Mouse (Mus musculus) intestine, embryonic 14.5 days (tissue): ENCODE results near the gene Adcy7. TPM values are rescaled to one million over a fixed set of nuclear protein-coding genes. Genes with fewer than 3 reads are reported as not detected.

ENCODE experiments used
- ATAC-seq: fragments of 200-750 bp; cut with Nextera tagmentation; replicated peaks from 2 replicates; pipeline ENCODE4 v1.8.0; 2017; ENCODE audit warnings: low read depth, moderate number of reproducible peaks, moderate TSS enrichment, moderate library complexity; ENCODE audit not compliant: low FRiP score, low TSS enrichment
- DNase-seq: peaks from one replicate; pipeline ENCODE4 v3.0.0-alpha.2; 2018; ENCODE audit warnings: low spot score
- H3K27ac ChIP-seq: fragments of 300-500 bp; sonication (generic); 2 replicates; pipeline ENCODE4 v1.5.1; 2014; ENCODE audit warnings: low read depth, mild to moderate bottlenecking, control low read depth
- H3K27me3 ChIP-seq: fragments of 300-500 bp; sonication (generic); replicated peaks from 2 replicates; pipeline ENCODE4 v1.6.1; 2014; ENCODE audit warnings: low read length, control low read depth; ENCODE audit not compliant: control insufficient read depth, insufficient read depth
- H3K36me3 ChIP-seq: fragments of 300-500 bp; sonication (generic); 2 replicates; pipeline ENCODE4 v1.6.1; 2014; ENCODE audit warnings: low read length, control low read depth; ENCODE audit not compliant: control insufficient read depth, insufficient read depth
- H3K4me1 ChIP-seq: fragments of 300-500 bp; sonication (generic); replicated peaks from 2 replicates; pipeline ENCODE4 v1.6.1; 2014; ENCODE audit warnings: low read length, control low read depth, mixed read lengths; ENCODE audit not compliant: control insufficient read depth, insufficient read depth
- H3K4me2 ChIP-seq: fragments of 300-500 bp; sonication (generic); 2 replicates; pipeline ENCODE4 v1.6.1; 2014; ENCODE audit warnings: low read length
- H3K4me3 ChIP-seq: fragments of 300-500 bp; sonication (generic); 2 replicates; pipeline ENCODE4 v1.5.1; 2014; ENCODE audit warnings: low read depth, low read length, control low read depth, mixed read lengths
- H3K9ac ChIP-seq: fragments of 300-500 bp; sonication (generic); 2 replicates; pipeline ENCODE4 v1.6.1; 2014; ENCODE audit warnings: mild to moderate bottlenecking, low read length
- H3K9me3 ChIP-seq: fragments of 300-500 bp; sonication (generic); 2 replicates; pipeline ENCODE4 v1.6.1; 2016; ENCODE audit warnings: low read length, control low read depth; ENCODE audit not compliant: control insufficient read depth
- WGBS: fragments of 180-500 bp; shearing (Covaris S2); extraction: QIAGEN DNeasy Blood & Tissue Kit; methylation state at CpG from one replicate; pipeline ENCODE4 v1.1.7; 2014; 5-methylcytosine and 5-hydroxymethylcytosine counted together
- polyA plus RNA-seq: library from polyadenylated mRNA; unstranded; fragments of >200 nt; fragmentation: Nextera tagmentation; extraction: Ambion mirVana; gene quantifications from 2 replicates; pipeline ENCODE4 v1.2.1, GENCODE M21; 2014

Gene Adcy7
- polyA plus RNA-seq, 1 experiment from 2014 or later, result 2.3 TPM

DNA sequence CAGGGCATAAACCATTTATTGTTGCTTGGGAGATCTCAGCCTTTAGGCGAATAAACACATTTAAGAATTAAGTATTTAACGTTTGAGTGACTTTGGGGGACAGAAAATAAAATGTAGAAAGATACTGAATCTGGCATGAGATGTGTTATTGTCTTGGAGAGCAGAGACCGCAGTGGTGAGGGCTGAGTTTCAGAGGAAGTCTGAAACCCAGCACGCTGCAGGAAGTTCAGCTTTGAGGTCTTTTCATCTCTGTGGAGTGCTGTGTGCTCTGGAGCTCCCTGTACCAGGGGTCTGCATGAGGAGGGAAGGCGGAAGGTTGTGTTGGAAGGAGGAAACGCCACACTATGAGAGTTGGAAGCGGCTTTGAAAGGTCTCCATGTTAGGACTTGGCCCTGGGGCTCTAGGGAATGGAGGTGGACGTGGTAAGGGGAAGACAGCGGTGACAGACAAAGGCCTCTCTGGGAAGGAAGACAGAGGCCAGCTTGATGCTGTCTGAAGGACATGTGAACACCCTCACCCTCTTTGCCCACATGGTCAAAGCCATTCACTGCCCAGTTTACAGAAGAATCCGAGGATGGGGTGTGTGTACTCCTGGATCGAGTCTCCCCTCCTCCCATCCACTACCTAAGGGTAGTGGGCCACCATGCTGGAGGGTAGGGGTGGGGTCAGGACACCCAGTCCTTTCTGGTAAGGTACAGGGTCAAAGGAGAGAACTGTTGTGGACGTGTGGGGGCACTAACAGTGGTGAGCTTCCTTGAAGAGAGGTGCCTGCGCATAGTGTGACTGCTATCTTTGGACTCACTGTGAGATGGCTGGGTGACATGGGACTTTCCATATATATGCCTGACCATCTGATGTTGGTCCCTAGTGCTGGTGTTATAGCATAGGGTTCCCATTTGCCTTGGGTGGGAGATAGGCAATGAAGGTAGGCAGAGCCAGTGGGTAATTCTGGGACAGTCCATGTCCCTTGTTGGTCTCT lies 18.4 kb downstream of the Adcy7 start:
- no peak overlapping the region for H3K27ac ChIP-seq
- no peaks in the 10 kb centered on the region for H3K9me3 ChIP-seq
- no peak overlapping the region for H3K4me2 ChIP-seq
- no peak overlapping the region for H3K4me3 ChIP-seq
- H3K27me3 ChIP-seq, result no peaks in the 10 kb centered on the region
- DNase-seq (no peak), ATAC-seq (no peak)
- no peaks in the 10 kb centered on the region for H3K36me3 ChIP-seq
- no peak overlapping the region for H3K9ac ChIP-seq
- 82% methylated on average over 13 of the region's 13 CpGs for WGBS
- H3K4me1 ChIP-seq, result peaks cover 2% of the 10 kb centered on the region; the same call in 1 of the 2 replicates

DNA sequence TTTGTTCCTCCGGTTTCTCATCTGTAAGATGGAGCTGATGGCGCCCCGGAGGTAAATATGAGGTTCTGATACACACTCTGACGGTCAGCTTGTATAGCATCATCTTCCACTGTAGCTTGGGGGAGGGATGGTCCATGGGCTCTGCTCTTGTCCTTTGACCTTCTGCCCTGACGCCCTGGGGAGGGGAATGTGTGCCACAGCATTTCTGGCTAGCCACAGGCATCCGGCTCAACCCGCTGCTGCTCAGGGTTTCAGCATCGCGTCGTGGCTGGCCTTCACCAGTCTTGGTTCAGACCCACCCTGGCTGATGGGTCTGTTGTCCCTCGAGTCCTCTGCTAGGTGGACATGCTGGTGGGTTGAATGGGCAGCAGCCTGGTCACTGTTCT lies 19.1 kb downstream of the Adcy7 start:
- no peak overlapping the region for H3K4me2 ChIP-seq
- H3K9me3 ChIP-seq, result no peaks in the 10 kb centered on the region
- no peaks in the 10 kb centered on the region for H3K36me3 ChIP-seq
- H3K27ac ChIP-seq, result no peak overlapping the region
- H3K4me3 ChIP-seq, result no peak overlapping the region
- ATAC-seq (no peak), DNase-seq (no peak)
- H3K4me1 ChIP-seq, result peaks cover 2% of the 10 kb centered on the region; the same call in 1 of the 2 replicates
- WGBS, result 92% methylated on average over 11 of the region's 11 CpGs
- H3K27me3 ChIP-seq, result no peaks in the 10 kb centered on the region
- H3K9ac ChIP-seq, result no peak overlapping the region

DNA sequence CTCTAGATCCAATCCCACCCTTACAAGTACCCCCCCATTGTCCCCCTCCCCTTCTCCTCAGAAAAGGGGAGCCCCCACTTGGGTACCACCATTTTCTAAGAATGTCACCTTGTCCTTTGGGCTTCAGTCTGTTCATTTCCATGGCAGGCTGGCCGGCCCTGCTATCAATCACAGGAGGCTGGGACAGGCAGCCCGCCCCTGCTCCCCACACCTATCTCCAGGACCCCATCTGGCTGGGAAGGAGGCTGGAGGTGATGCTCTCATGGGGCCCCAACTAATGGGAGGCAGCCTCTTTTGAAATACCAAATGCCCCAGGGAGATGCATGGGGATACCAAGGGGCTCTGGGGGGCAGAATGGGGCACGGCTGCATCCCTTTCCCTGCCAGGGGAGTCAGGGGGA lies 20.7 kb downstream of the Adcy7 start:
- no peak for ATAC-seq
- no peak for DNase-seq
- Histone ChIP-seq H3K4me1 (peaks cover 2% of the 10 kb centered on the region; the same call in 1 of the 2 replicates), H3K36me3 (no peaks in the 10 kb centered on the region), H3K9me3 (no peaks in the 10 kb centered on the region), H3K27me3 (no peaks in the 10 kb centered on the region), H3K4me3 (no peak overlapping the region), H3K4me2 (no peak overlapping the region), H3K9ac (no peak overlapping the region), H3K27ac (no peak overlapping the region)
- 84% methylated on average over 3 of the region's 3 CpGs for WGBS

DNA sequence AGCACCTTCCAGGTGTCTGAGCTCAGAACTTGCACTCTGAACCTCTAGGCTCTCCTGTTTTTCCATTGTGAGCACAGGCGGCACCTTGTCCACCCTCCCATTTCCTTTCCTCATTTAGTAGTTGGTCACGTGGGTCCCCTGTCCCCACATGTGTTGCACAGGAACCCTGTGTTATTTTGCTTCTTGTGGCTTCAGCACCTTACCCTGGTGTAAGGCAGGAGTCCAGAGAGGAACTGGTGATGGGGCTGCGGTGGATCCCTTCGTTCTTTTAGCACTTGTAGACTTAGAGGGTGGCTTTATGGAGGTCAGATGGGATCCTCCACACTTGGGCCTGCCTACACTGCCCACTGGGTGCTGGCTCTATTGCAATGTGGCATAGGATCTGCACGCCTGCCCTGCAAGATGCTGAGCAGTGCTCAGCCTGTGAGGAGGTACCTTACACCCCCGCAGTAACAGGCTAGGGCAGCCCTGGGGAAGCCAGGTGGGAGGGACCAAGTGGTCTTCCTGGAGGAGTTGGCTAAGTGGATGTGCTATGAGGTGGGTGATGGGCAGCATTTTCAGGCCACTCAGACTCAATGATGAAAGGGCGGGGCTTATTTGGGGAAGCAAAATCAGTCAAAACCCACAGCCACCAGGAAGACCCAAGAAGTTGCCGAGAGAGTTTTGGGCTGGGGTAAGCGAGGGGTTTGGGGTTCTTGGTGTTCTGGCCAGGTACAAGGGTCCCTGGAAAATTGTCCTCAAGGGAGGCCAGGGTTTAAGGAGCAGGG lies 21.6 kb downstream of the Adcy7 start:
- no peak overlapping the region for H3K4me2 ChIP-seq

DNA sequence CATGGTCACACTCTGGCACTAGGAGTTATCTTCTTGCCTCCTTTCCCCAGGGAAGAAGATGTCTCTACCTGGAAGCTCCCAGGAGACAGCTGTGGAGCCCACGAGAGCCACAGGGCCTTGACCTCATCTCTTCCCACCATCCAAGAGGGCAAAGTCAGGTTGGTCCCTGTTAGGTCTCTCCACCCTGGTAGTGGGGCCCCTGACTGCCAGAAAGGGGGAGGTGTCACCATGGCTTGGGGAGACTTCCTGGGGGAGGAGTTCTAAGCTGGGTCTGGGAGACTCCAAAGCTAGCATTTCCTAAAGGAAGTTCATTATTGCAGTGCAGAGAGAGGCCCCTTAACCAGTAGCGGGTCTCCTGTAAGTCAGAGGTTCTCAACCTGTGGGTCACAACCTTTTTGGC lies 22.8 kb downstream of the Adcy7 start:
- no peaks in the 10 kb centered on the region for H3K27me3 ChIP-seq
- H3K36me3 ChIP-seq, result no peaks in the 10 kb centered on the region
- no peak overlapping the region for H3K9ac ChIP-seq
- no peak overlapping the region for H3K4me2 ChIP-seq
- no peak for DNase-seq
- H3K4me1 ChIP-seq, result no peaks in the 10 kb centered on the region
- WGBS, result 71% methylated on average over 2 of the region's 2 CpGs
- no peaks in the 10 kb centered on the region for H3K9me3 ChIP-seq
- no peak overlapping the region for H3K27ac ChIP-seq
- no peak overlapping the region for H3K4me3 ChIP-seq
- no peak for ATAC-seq

More for the DNA sequence above, 21.6 kb downstream of the Adcy7 start:
- no peak overlapping the region for H3K9ac ChIP-seq
- H3K9me3 ChIP-seq, result no peaks in the 10 kb centered on the region
- no peaks in the 10 kb centered on the region for H3K27me3 ChIP-seq
- DNase-seq, result no peak
- WGBS, result 90% methylated on average over 9 of the region's 9 CpGs
- no peak for ATAC-seq
- no peak overlapping the region for H3K4me3 ChIP-seq
- 0 out of 2 replicates have a peak, but pooled peaks cover under 1% of the 10 kb centered on the region for H3K4me1 ChIP-seq
- no peaks in the 10 kb centered on the region for H3K36me3 ChIP-seq
- no peak overlapping the region for H3K27ac ChIP-seq

DNA sequence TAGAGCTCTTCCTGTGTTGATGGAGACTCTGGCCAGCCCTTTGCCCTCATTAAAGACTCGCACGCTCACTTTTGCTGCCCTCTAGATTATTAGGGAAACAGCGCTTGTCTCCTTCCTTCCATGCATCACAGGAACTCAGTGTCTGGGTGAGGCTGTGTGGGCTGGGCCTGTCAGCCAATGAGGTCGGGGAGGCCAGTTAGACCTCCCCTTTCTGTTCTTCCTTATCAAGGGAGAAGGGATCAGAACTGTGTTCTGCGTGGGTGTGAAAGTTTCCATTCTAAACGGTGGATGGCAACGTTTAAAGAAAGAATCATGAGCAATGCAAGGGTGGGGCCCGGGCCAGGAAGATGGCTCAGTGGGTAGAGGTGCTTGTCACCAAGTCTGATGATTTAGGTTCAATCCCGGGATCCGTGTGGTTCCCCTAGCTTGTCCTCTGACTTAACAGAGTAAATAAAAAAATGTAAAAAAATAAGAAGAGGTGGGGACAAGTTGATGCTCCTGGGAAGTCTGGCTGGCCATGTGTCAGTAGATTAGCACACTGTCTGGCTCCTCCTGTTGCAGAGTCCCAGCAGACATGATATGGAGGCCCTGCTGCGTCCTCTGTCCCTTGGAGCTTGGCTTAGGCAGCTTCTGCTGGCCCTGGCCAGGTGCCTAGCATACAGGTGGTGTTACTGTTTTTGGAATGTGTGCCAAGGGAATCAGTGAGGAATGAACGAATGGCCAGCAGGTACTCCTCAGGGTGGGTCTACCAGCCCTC lies 26.0 kb downstream of the Adcy7 start:
- no peak overlapping the region for H3K4me2 ChIP-seq
- ATAC-seq, result 0 out of 2 replicates have a peak, but pooled peaks have one; percentile 64
- H3K27ac ChIP-seq, result no peak overlapping the region

DNA sequence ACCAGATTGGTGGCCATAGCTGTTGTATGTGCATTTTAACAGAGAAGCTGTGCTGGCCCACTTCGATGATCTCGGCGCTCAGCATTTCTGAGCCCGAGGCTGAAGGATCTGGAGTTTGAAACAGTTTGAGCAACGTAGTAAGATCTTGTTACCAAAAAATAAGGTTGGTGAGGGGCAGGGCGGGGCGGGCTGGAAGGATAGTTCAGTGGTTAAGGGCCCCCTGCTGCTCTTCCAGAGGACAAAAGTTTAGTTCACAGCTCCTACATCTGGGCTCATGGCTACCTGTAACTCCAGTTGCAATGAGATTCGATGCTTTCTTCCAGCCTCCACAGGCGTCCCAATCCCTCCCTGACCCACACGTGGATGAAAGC lies 26.5 kb downstream of the Adcy7 start:
- Histone ChIP-seq H3K4me1 (no peaks in the 10 kb centered on the region), H3K9me3 (no peaks in the 10 kb centered on the region), H3K4me2 (no peak overlapping the region), H3K9ac (no peak overlapping the region), H3K27me3 (no peaks in the 10 kb centered on the region), H3K27ac (no peak overlapping the region), H3K4me3 (no peak overlapping the region), H3K36me3 (no peaks in the 10 kb centered on the region)
- ATAC-seq (no peak), DNase-seq (no peak)
- WGBS, result 87% methylated on average over 10 of the region's 10 CpGs

More for the DNA sequence above, 26.0 kb downstream of the Adcy7 start:
- 46% methylated on average over 12 of the region's 12 CpGs for WGBS
- Histone ChIP-seq H3K9ac (no peak overlapping the region), H3K4me3 (no peak overlapping the region), H3K9me3 (no peaks in the 10 kb centered on the region), H3K36me3 (no peaks in the 10 kb centered on the region), H3K4me1 (no peaks in the 10 kb centered on the region), H3K27me3 (no peaks in the 10 kb centered on the region)
- no peak for DNase-seq

DNA sequence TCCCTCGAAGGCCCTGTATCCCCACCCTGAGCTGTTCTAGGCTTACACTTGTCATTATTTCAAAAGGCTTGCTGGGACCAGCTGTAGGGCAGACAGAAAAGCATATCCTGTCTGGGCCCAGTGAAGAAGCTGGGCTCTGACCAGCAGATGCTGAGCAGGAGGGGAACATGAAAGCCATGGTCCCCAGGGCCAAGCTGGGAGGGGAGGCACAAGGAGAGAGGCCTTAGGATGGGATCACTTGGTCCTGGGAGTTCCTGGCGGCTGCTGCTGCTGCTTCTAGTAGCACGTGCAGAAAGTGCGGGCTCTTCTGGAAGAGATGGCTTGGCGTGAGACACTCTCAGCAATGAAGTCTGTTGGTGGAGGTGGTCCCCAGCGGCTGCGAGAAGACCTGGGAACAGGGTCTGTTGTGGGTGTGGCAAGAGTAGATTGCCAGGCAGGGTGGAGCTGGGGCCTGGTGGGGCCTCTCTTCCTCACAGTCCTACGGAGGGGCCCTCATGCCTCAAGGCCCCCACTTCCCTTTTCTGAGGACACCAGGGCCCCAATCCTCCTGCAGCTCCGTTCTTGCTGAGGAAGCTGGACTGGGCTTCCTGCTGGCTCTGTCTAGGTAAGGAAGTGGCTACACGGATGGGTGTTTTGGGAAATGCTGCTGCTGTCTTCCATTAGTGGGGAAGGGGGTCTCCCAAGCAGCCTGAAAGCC lies 27.9 kb downstream of the Adcy7 start:
- DNase-seq, result no peak
- Histone ChIP-seq H3K36me3 (no peaks in the 10 kb centered on the region), H3K9me3 (no peaks in the 10 kb centered on the region), H3K4me3 (no peak overlapping the region), H3K9ac (no peak overlapping the region), H3K27ac (no peak overlapping the region), H3K27me3 (no peaks in the 10 kb centered on the region), H3K4me1 (no peaks in the 10 kb centered on the region), H3K4me2 (no peak overlapping the region)
- 67% methylated on average over 10 of the region's 10 CpGs for WGBS
- no peak for ATAC-seq
